Comparison of ENCODE assay signal across 18 mouse cellular contexts in the genomic region with DNA sequence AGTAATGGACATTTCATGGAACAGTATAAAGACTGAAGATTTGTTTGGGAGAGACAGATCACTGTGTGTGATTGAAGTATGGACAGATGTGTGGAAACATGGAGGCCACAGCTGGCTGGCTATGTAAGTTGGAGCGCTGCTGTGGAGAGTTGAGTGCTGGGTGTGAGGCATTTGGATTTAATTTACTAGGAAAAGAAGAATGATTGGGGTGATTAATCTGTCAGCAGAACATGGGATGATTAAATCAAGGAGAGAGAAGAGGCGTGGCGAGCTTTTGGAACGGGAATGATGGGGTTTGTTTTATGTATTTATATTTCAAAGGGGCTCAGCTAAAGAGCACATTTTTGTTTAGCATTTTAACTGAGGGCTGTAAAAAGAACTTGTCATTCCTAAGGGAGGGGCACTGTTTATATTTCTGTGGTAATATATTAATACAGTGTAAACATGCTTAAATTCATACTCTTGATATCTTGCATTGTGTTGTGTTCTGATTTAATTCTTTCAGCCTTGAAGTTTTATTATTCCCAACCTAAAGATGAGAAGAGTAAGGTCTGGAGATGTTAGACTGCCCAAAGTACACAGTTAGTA.
DNase-seq lines count a peak whose midpoint lies in the region; ATAC-seq and TF ChIP-seq lines count a peak whose summit lies in the region.
"Had no signal": no experiment of that assay in that cellular context is flagged by ENCODE, and none has a peak within 500 bp of the region (broad histone marks: within the 10 kb centered on the region; RNA-seq: fewer than 3 reads in every experiment).

No protein-coding gene starts in this region.

- ATAC-seq in kidney, embryonic 16.5 days (ENCODE audit: low FRiP score, low TSS enrichment), result peak; percentile 49; the same call in 1 of the 2 replicates
- ATAC-seq in lung, postnatal 0 days, result 0 out of 2 replicates have a peak, but pooled peaks have one; percentile 26
- ATAC-seq: forebrain, embryonic 15.5 days; liver, embryonic 12.5 days; midbrain, embryonic 15.5 days had no signal

- H3K9ac ChIP-seq in kidney, embryonic 16.5 days (replicated peaks; ENCODE audit: low read length), result no peak overlapping the region
- no peak overlapping the region for H3K9ac ChIP-seq in lung, postnatal 0 days (replicated peaks; ENCODE audit: low read depth)
- H3K9ac ChIP-seq: forebrain, embryonic 15.5 days; heart, embryonic 12.5 days; hindbrain, embryonic 15.5 days; liver, embryonic 12.5 days; midbrain, embryonic 15.5 days had no signal

- TF ChIP-seq POLR2A in kidney, adult 2 months (IDR thresholded peaks at IDR 0.05; ENCODE audit: low read depth, low read length), result no peak

- H3K27me3 ChIP-seq in kidney, embryonic 16.5 days (ENCODE audit: insufficient read depth, low read length), result no peaks in the 10 kb centered on the region
- no peaks in the 10 kb centered on the region for H3K27me3 ChIP-seq in kidney, adult 2 months (replicated peaks; ENCODE audit: control insufficient read depth, insufficient read depth, low read length)
- H3K27me3 ChIP-seq in lung, postnatal 0 days (replicated peaks; ENCODE audit: insufficient read depth, low read length), result no peaks in the 10 kb centered on the region
- H3K27me3 ChIP-seq: forebrain, embryonic 15.5 days; heart, embryonic 12.5 days; hindbrain, embryonic 15.5 days; liver, embryonic 12.5 days; midbrain, embryonic 15.5 days had no signal

- H3K4me3 ChIP-seq in kidney, embryonic 16.5 days (ENCODE audit: low read length), result no peak overlapping the region
- no peak overlapping the region for H3K4me3 ChIP-seq in kidney, adult 2 months (ENCODE audit: insufficient read depth, low read depth, low read length)
- no peak overlapping the region for H3K4me3 ChIP-seq in lung, postnatal 0 days (ENCODE audit: low read depth, low read length)
- H3K4me3 ChIP-seq: forebrain, embryonic 15.5 days; heart, embryonic 12.5 days; hindbrain, embryonic 15.5 days; liver, embryonic 12.5 days; midbrain, embryonic 15.5 days had no signal

- TF ChIP-seq EP300 in lung, postnatal 0 days (IDR thresholded peaks at IDR 0.05), result no peak

- H3K9me3 ChIP-seq in kidney, embryonic 16.5 days (ENCODE audit: low read length), result no peaks in the 10 kb centered on the region
- H3K9me3 ChIP-seq in lung, postnatal 0 days (ENCODE audit: low read length), result no peaks in the 10 kb centered on the region
- H3K9me3 ChIP-seq: forebrain, embryonic 15.5 days; heart, embryonic 12.5 days; hindbrain, embryonic 15.5 days; liver, embryonic 12.5 days; midbrain, embryonic 15.5 days had no signal

- 0 out of 2 replicates have a peak, but pooled peaks cover 4% of the 10 kb centered on the region for H3K4me1 ChIP-seq in kidney, embryonic 16.5 days (ENCODE audit: insufficient read depth, low read length)
- no peaks in the 10 kb centered on the region for H3K4me1 ChIP-seq in kidney, adult 2 months (ENCODE audit: control insufficient read depth, insufficient read depth, low read length)
- peaks cover 9% of the 10 kb centered on the region; the same call in 1 of the 2 replicates for H3K4me1 ChIP-seq in lung, postnatal 0 days (ENCODE audit: insufficient read depth, low read depth, low read length)
- H3K4me1 ChIP-seq: hindbrain, embryonic 15.5 days; liver, embryonic 12.5 days had no signal

- 39% methylated on average over 4 of the region's 4 CpGs for WGBS in kidney, embryonic 16.5 days
- 74% methylated on average over 4 of the region's 4 CpGs for WGBS in kidney, adult 2 months
- 39% methylated on average over 4 of the region's 4 CpGs for WGBS in lung, postnatal 0 days

- TF ChIP-seq CTCF in kidney, adult 2 months (conservative IDR thresholded peaks at IDR 0.05; ENCODE audit: insufficient read depth, insufficient read length, low read depth, low read length), result no peak
- TF ChIP-seq CTCF in lung, postnatal 0 days (IDR thresholded peaks at IDR 0.05), result no peak

- no peaks in the 10 kb centered on the region for H3K36me3 ChIP-seq in kidney, embryonic 16.5 days (ENCODE audit: insufficient read depth, low read length)
- no peaks in the 10 kb centered on the region for H3K36me3 ChIP-seq in kidney, adult 2 months (ENCODE audit: control insufficient read depth, insufficient read depth, low read length)
- H3K36me3 ChIP-seq in lung, postnatal 0 days (ENCODE audit: insufficient read depth, low read length), result no peaks in the 10 kb centered on the region
- H3K36me3 ChIP-seq: forebrain, embryonic 15.5 days; heart, embryonic 12.5 days; hindbrain, embryonic 15.5 days; liver, embryonic 12.5 days; midbrain, embryonic 15.5 days had no signal

- H3K27ac ChIP-seq in kidney, embryonic 16.5 days (ENCODE audit: low read length), result no peak overlapping the region
- H3K27ac ChIP-seq in kidney, adult 2 months (ENCODE audit: insufficient read depth, low read depth, low read length), result no peak overlapping the region
- no peak overlapping the region for H3K27ac ChIP-seq in lung, postnatal 0 days (ENCODE audit: low read length)
- H3K27ac ChIP-seq: forebrain, embryonic 15.5 days; hindbrain, embryonic 15.5 days; liver, embryonic 12.5 days; midbrain, embryonic 15.5 days had no signal

- no peak for DNase-seq in kidney, adult 2 months
- DNase-seq in lung, postnatal 0 days (ENCODE audit: low spot score), result peak; percentile 34
- DNase-seq in lung, adult 18-20 months, result no peak
- DNase-seq in forelimb bud, embryonic 11.5 days (ENCODE audit: low read depth, low spot score), result peak; percentile 76
- DNase-seq in mesoderm, embryonic 11.5 days (ENCODE audit: low read depth, low spot score), result peak; percentile 33
- DNase-seq in frontal cortex, postnatal 25 days (ENCODE audit: low spot score in 2 of 2), result no peak
- DNase-seq: adrenal gland, postnatal 10 days; B cell, adult 2 months; cerebellum, adult 11 months; cerebellum, postnatal 14 days; kidney, adult 11 months; thymus, adult 18-20 months had no signal

- no peak overlapping the region for H3K4me2 ChIP-seq in kidney, embryonic 16.5 days (replicated peaks; ENCODE audit: low read depth, low read length)
- no peak overlapping the region for H3K4me2 ChIP-seq in lung, postnatal 0 days (replicated peaks; ENCODE audit: low read depth, low read length)
- H3K4me2 ChIP-seq: forebrain, embryonic 15.5 days; heart, embryonic 12.5 days; hindbrain, embryonic 15.5 days; liver, embryonic 12.5 days; midbrain, embryonic 15.5 days had no signal

Comparison
In these comparisons a context has a peak if more than half of its experiments do, and no peak if none do; other contexts are left out.
1. DNase-seq: peak in lung, postnatal 0 days (single experiment), forelimb bud, embryonic 11.5 days (single experiment) and mesoderm, embryonic 11.5 days (single experiment); none in kidney, adult 2 months (single experiment), lung, adult 18-20 months (0 of 2) and frontal cortex, postnatal 25 days (0 of 2).